Mouse (Mus musculus) hindbrain, postnatal 0 days (tissue): ENCODE results near the gene Ina. TPM values are rescaled to one million over a fixed set of nuclear protein-coding genes. Genes with fewer than 3 reads are reported as not detected.
"Not testable (repeated sequence)": the region's sequence is repeated elsewhere in the genome, so short reads cannot be mapped to it uniquely, and the experiment has no call there.

ENCODE experiments used
- ATAC-seq: fragments of 200-750 bp; cut with Nextera tagmentation; 2 replicates; pipeline ENCODE4 v1.8.0; 2017; ENCODE audit warnings: mild to moderate bottlenecking, moderate TSS enrichment, moderate library complexity
- DNase-seq: peaks from one replicate; pipeline ENCODE4 v3.0.0-alpha.2; 2015; ENCODE audit warnings: low spot score
- H3K27ac ChIP-seq: fragments of 300-500 bp; sonication (generic); 2 replicates; pipeline ENCODE4 v1.5.1; 2014; ENCODE audit warnings: mild to moderate bottlenecking
- H3K27me3 ChIP-seq: fragments of 300-500 bp; sonication (generic); 2 replicates; pipeline ENCODE4 v1.6.1; 2014; ENCODE audit warnings: low read length, mixed read lengths; ENCODE audit not compliant: insufficient read depth
- H3K36me3 ChIP-seq: fragments of 300-500 bp; sonication (generic); 2 replicates; pipeline ENCODE4 v1.6.1; 2014; ENCODE audit warnings: low read length, mixed read lengths; ENCODE audit not compliant: insufficient read depth
- H3K4me1 ChIP-seq: fragments of 300-500 bp; sonication (generic); 2 replicates; pipeline ENCODE4 v1.6.1; 2014; ENCODE audit warnings: antibody characterized with exemption, low read length, mixed read lengths; ENCODE audit not compliant: insufficient read depth
- H3K4me2 ChIP-seq: fragments of 300-500 bp; sonication (generic); 2 replicates; pipeline ENCODE4 v1.6.1; 2014; ENCODE audit warnings: low read depth, mild to moderate bottlenecking, low read length, moderate library complexity, mixed read lengths
- H3K4me3 ChIP-seq: fragments of 300-500 bp; sonication (generic); 2 replicates; pipeline ENCODE4 v1.5.1; 2014; ENCODE audit warnings: low read length
- H3K9ac ChIP-seq: fragments of 300-500 bp; sonication (generic); replicated peaks from 2 replicates; pipeline ENCODE4 v1.6.1; 2014; ENCODE audit warnings: mild to moderate bottlenecking, low read length, moderate library complexity, mixed read lengths
- H3K9me3 ChIP-seq: fragments of 300-500 bp; sonication (generic); 2 replicates; pipeline ENCODE4 v1.6.1; 2016; ENCODE audit warnings: low read length, mixed read lengths
- CTCF ChIP-seq: IDR thresholded peaks from 2 replicates; pipeline ENCODE4 v1.5.1; 2016; ENCODE audit warnings: antibody characterized with exemption, control low read depth, low read depth
- WGBS: fragments of 180-500 bp; shearing (Covaris S2); extraction: QIAGEN DNeasy Blood & Tissue Kit; methylation state at CpG from one replicate; pipeline ENCODE4 v1.1.7; 2014; 5-methylcytosine and 5-hydroxymethylcytosine counted together
- polyA plus RNA-seq: library from polyadenylated mRNA; unstranded; fragments of >200 nt; fragmentation: Nextera tagmentation; extraction: Ambion mirVana; gene quantifications from 2 replicates; pipeline ENCODE4 v1.2.1, GENCODE M21; 2015
- total RNA-seq: library from RNA; depleted of rRNA; stranded (reverse); fragments of >200 nt; gene quantifications from 2 replicates; pipeline ENCODE4 v1.2.3, GENCODE M21; 2014

The Ina gene
- total and polyA plus RNA-seq, 2 experiments from 2014 or later: 217 to 315 TPM

GRCm38 (mm10) chr19:46991145-46991544 lies 23.4 kb upstream of the Ina start:
- no peaks in the 10 kb centered on the region for H3K27me3 ChIP-seq
- no peaks in the 10 kb centered on the region for H3K36me3 ChIP-seq
- TF ChIP-seq CTCF: peak; percentile 97
- H3K9ac ChIP-seq: no peak overlapping the region
- peak; percentile 91 for DNase-seq
- H3K4me2 ChIP-seq: no peak overlapping the region
- no peak overlapping the region for H3K4me3 ChIP-seq
- peaks cover 4% of the 10 kb centered on the region; the same call in 1 of the 2 replicates for H3K4me1 ChIP-seq
- peak; percentile 74; the same call in 1 of the 2 replicates for ATAC-seq
- no peaks in the 10 kb centered on the region for H3K9me3 ChIP-seq
- 13% methylated on average over 5 of the region's 5 CpGs for WGBS
- H3K27ac ChIP-seq: no peak overlapping the region

- WGBS: 75% methylated on average over 4 of the region's 4 CpGs
- not testable (repeated sequence) for H3K27ac ChIP-seq, H3K36me3 ChIP-seq, H3K27me3 ChIP-seq, ATAC-seq, H3K4me3 ChIP-seq, DNase-seq, H3K4me2 ChIP-seq, H3K9ac ChIP-seq, H3K4me1 ChIP-seq, H3K9me3 ChIP-seq
Measured at GRCm38 (mm10) chr19:46992329-46992728, 22.2 kb upstream of the Ina start.

GRCm38 (mm10) chr19:46996095-46996494 lies 18.4 kb upstream of the Ina start:
- Histone ChIP-seq H3K27ac (no peak overlapping the region), H3K4me1 (no peaks in the 10 kb centered on the region), H3K9ac (no peak overlapping the region), H3K27me3 (no peaks in the 10 kb centered on the region), H3K4me2 (no peak overlapping the region), H3K9me3 (no peaks in the 10 kb centered on the region), H3K4me3 (no peak overlapping the region), H3K36me3 (no peaks in the 10 kb centered on the region)
- no peak for ATAC-seq
- no peak for TF ChIP-seq CTCF
- no peak for DNase-seq
- WGBS: 85% methylated on average over 9 of the region's 9 CpGs

GRCm38 (mm10) chr19:46998168-46998870 lies 16.2 kb upstream of the Ina start:
- 75% methylated on average over 8 of the region's 8 CpGs for WGBS
- Histone ChIP-seq H3K9me3 (no peaks in the 10 kb centered on the region), H3K27ac (no peak overlapping the region), H3K27me3 (no peaks in the 10 kb centered on the region), H3K4me2 (no peak overlapping the region), H3K4me1 (no peaks in the 10 kb centered on the region), H3K4me3 (no peak overlapping the region), H3K9ac (no peak overlapping the region), H3K36me3 (no peaks in the 10 kb centered on the region)
- DNase-seq: no peak
- TF ChIP-seq CTCF: no peak
- no peak for ATAC-seq

- Histone ChIP-seq H3K36me3 (no peaks in the 10 kb centered on the region), H3K4me1 (no peaks in the 10 kb centered on the region), H3K9ac (no peak overlapping the region), H3K27ac (no peak overlapping the region), H3K4me2 (no peak overlapping the region), H3K27me3 (no peaks in the 10 kb centered on the region), H3K9me3 (no peaks in the 10 kb centered on the region), H3K4me3 (no peak overlapping the region)
- WGBS: 82% methylated on average over 4 of the region's 4 CpGs
- no peak for TF ChIP-seq CTCF
- no peak for DNase-seq
- ATAC-seq: no peak
Measured at GRCm38 (mm10) chr19:46998953-46999352, 15.5 kb upstream of the Ina start.

- 90% methylated on average over 6 of the region's 6 CpGs for WGBS
- TF ChIP-seq CTCF: no peak
- Histone ChIP-seq H3K4me1 (no peaks in the 10 kb centered on the region), H3K9me3 (no peaks in the 10 kb centered on the region), H3K4me3 (no peak overlapping the region), H3K36me3 (no peaks in the 10 kb centered on the region), H3K27me3 (no peaks in the 10 kb centered on the region), H3K9ac (no peak overlapping the region), H3K27ac (no peak overlapping the region), H3K4me2 (no peak overlapping the region)
- DNase-seq (no peak), ATAC-seq (no peak)
Measured at GRCm38 (mm10) chr19:46999753-47000152, 14.7 kb upstream of the Ina start.

- H3K4me1 ChIP-seq, H3K4me2 ChIP-seq, DNase-seq, H3K27ac ChIP-seq, H3K9me3 ChIP-seq, H3K36me3 ChIP-seq, H3K27me3 ChIP-seq, ATAC-seq, H3K4me3 ChIP-seq, H3K9ac ChIP-seq: not testable (repeated sequence)
- WGBS: 86% methylated on average over 2 of the region's 3 CpGs
Measured at GRCm38 (mm10) chr19:47000357-47000756, 14.1 kb upstream of the Ina start.
